Mouse (Mus musculus): ENCODE results near the gene Sqor. TPM values are rescaled to one million over a fixed set of nuclear protein-coding genes. Genes with fewer than 3 reads are reported as not detected.

Sqor gene
- polyA plus RNA-seq, 1 experiment from 2014 or later = 3.7 TPM

GRCm38 (mm10) chr2:122804392-122804791, 39.4 kb downstream of the Sqor start:
- no peak overlapping the region for H3K4me3 ChIP-seq
- H3K9me3 ChIP-seq (replicated peaks) = no peaks in the 10 kb centered on the region
- WGBS = 89% methylated on average over 6 of the region's 6 CpGs
- no peaks in the 10 kb centered on the region for H3K4me1 ChIP-seq
- no peak overlapping the region for H3K27ac ChIP-seq
- H3K36me3 ChIP-seq = no peaks in the 10 kb centered on the region
- H3K27me3 ChIP-seq (ENCODE audit: low read depth, poor library complexity, severe bottlenecking) = no peaks in the 10 kb centered on the region
- no peak for DNase-seq (ENCODE audit: low spot score)

GRCm38 (mm10) chr2:122806040-122806439, 41.0 kb downstream of the Sqor start:
- Histone ChIP-seq H3K4me1 (no peaks in the 10 kb centered on the region), H3K27me3 (ENCODE audit: low read depth, poor library complexity, severe bottlenecking) (no peaks in the 10 kb centered on the region), H3K4me3 (no peak overlapping the region), H3K27ac (no peak overlapping the region), H3K36me3 (no peaks in the 10 kb centered on the region), H3K9me3 (replicated peaks) (no peaks in the 10 kb centered on the region)
- WGBS = 90% methylated on average over 3 of the region's 3 CpGs
- DNase-seq (ENCODE audit: low spot score) = no peak

- 91% methylated on average over 4 of the region's 4 CpGs for WGBS
- H3K27me3 ChIP-seq (ENCODE audit: low read depth, poor library complexity, severe bottlenecking) = no peaks in the 10 kb centered on the region
- no peaks in the 10 kb centered on the region for H3K4me1 ChIP-seq
- H3K4me3 ChIP-seq = no peak overlapping the region
- H3K36me3 ChIP-seq = no peaks in the 10 kb centered on the region
- H3K27ac ChIP-seq = no peak overlapping the region
- no peak for DNase-seq (ENCODE audit: low spot score)
- H3K9me3 ChIP-seq (replicated peaks) = no peaks in the 10 kb centered on the region
Measured at GRCm38 (mm10) chr2:122809027-122809426, 44.0 kb downstream of the Sqor start.

GRCm38 (mm10) chr2:122816986-122817385, 51.9 kb downstream of the Sqor start:
- Histone ChIP-seq H3K27me3 (ENCODE audit: low read depth, poor library complexity, severe bottlenecking) (no peaks in the 10 kb centered on the region), H3K27ac (no peak overlapping the region), H3K36me3 (no peaks in the 10 kb centered on the region), H3K4me1 (no peaks in the 10 kb centered on the region), H3K4me3 (no peak overlapping the region), H3K9me3 (replicated peaks) (no peaks in the 10 kb centered on the region)
- 85% methylated on average over 2 of the region's 2 CpGs for WGBS
- no peak for DNase-seq (ENCODE audit: low spot score)

- peaks cover 6% of the 10 kb centered on the region; the same call in 1 of the 2 replicates for H3K4me1 ChIP-seq
- no peak for DNase-seq (ENCODE audit: low spot score)
- H3K27ac ChIP-seq = no peak overlapping the region
- H3K4me3 ChIP-seq = no peak overlapping the region
- no peaks in the 10 kb centered on the region for H3K9me3 ChIP-seq (replicated peaks)
- H3K27me3 ChIP-seq (ENCODE audit: low read depth, poor library complexity, severe bottlenecking) = no peaks in the 10 kb centered on the region
- H3K36me3 ChIP-seq = no peaks in the 10 kb centered on the region
- WGBS = 78% methylated on average over 2 of the region's 2 CpGs
Measured at GRCm38 (mm10) chr2:122821246-122821645, 56.2 kb downstream of the Sqor start.

- Histone ChIP-seq H3K27ac (no peak overlapping the region), H3K27me3 (ENCODE audit: low read depth, poor library complexity, severe bottlenecking) (no peaks in the 10 kb centered on the region), H3K36me3 (no peaks in the 10 kb centered on the region), H3K4me1 (peaks cover 6% of the 10 kb centered on the region; the same call in 1 of the 2 replicates), H3K9me3 (replicated peaks) (no peaks in the 10 kb centered on the region), H3K4me3 (no peak overlapping the region)
- WGBS = 45% methylated on average over 19 of the region's 19 CpGs
- peak; percentile 73 for DNase-seq (ENCODE audit: low spot score)
Measured at GRCm38 (mm10) chr2:122825406-122826236, 60.6 kb downstream of the Sqor start.

GRCm38 (mm10) chr2:122826302-122826701, 61.3 kb downstream of the Sqor start:
- Histone ChIP-seq H3K4me1 (peaks cover 6% of the 10 kb centered on the region; the same call in 1 of the 2 replicates), H3K9me3 (replicated peaks) (no peaks in the 10 kb centered on the region), H3K4me3 (no peak overlapping the region), H3K27ac (no peak overlapping the region), H3K36me3 (no peaks in the 10 kb centered on the region), H3K27me3 (ENCODE audit: low read depth, poor library complexity, severe bottlenecking) (no peaks in the 10 kb centered on the region)
- WGBS = 68% methylated on average over 3 of the region's 3 CpGs
- DNase-seq (ENCODE audit: low spot score) = no peak

- Histone ChIP-seq H3K4me1 (peaks cover 18% of the 10 kb centered on the region), H3K4me3 (no peak overlapping the region), H3K27me3 (ENCODE audit: low read depth, poor library complexity, severe bottlenecking) (no peaks in the 10 kb centered on the region), H3K36me3 (no peaks in the 10 kb centered on the region), H3K27ac (no peak overlapping the region), H3K9me3 (replicated peaks) (no peaks in the 10 kb centered on the region)
- 68% methylated on average over 4 of the region's 4 CpGs for WGBS
- DNase-seq (ENCODE audit: low spot score) = no peak
Measured at GRCm38 (mm10) chr2:122854636-122855035, 89.6 kb downstream of the Sqor start.

GRCm38 (mm10) chr2:122855354-122855753, 90.3 kb downstream of the Sqor start:
- 81% methylated on average over 3 of the region's 3 CpGs for WGBS
- no peaks in the 10 kb centered on the region for H3K27me3 ChIP-seq (ENCODE audit: low read depth, poor library complexity, severe bottlenecking)

More at GRCm38 (mm10) chr2:122855354-122855753, 90.3 kb downstream of the Sqor start:
- H3K9me3 ChIP-seq (replicated peaks) = no peaks in the 10 kb centered on the region
- H3K27ac ChIP-seq = no peak overlapping the region
- no peak overlapping the region for H3K4me3 ChIP-seq
- DNase-seq (ENCODE audit: low spot score) = no peak
- H3K4me1 ChIP-seq = peaks cover 18% of the 10 kb centered on the region
- no peaks in the 10 kb centered on the region for H3K36me3 ChIP-seq

Other genes with a start within 250 kb of the Sqor start
- 4.6 and 5.2 TPM in 2 replicates for gene Gatm, start 153.9 kb upstream of the Sqor start, polyA plus RNA-seq (2016; fragmentation: Nextera tagmentation; extraction: Ambion mirVana)
- 0.25 TPM in 1 of 2 replicates, not detected in the other for gene AA467197, start 128.3 kb upstream of the Sqor start, polyA plus RNA-seq (2016; fragmentation: Nextera tagmentation; extraction: Ambion mirVana)
- gene Slc30a4, start 62.6 kb upstream of the Sqor start, polyA plus RNA-seq (2016; fragmentation: Nextera tagmentation; extraction: Ambion mirVana) = 4.9 TPM in 2 replicates
- 59.2 and 62.6 TPM in 2 replicates for gene Bloc1s6, start 26.7 kb upstream of the Sqor start, polyA plus RNA-seq (2016; fragmentation: Nextera tagmentation; extraction: Ambion mirVana)